Mouse (Mus musculus) lung, adult 10 weeks (tissue): Measurements from ENCODE around the gene Wdr25. TPM values are rescaled to one million over a fixed set of nuclear protein-coding genes. Genes with fewer than 3 reads are reported as not detected.

Experiments used
- polyA plus RNA-seq: library from polyadenylated mRNA; stranded (reverse); fragments of 350-450 nt; fragmentation: Illumina TruSeq; extraction: RNeasy Lipid Tissue Mini Kit (QIAGEN cat#74804); gene quantifications from one replicate; pipeline ENCODE4 v1.2.3, GENCODE M21; 2014; ENCODE audit warnings: low read depth, low replicate concordance; ENCODE audit not compliant: insufficient read depth

Gene Wdr25
- 5.2 TPM for polyA plus RNA-seq

GRCm38 (mm10) chr12:108892989-108893714 lies at the start of gene Wdr25:
Gene Wdr25, plus strand, starts transcription at chr12:108893631.

GRCm38 (mm10) chr12:108893715-108894431 lies 442 bp downstream of the Wdr25 start, which contains the start of gene Wars:
Gene Wars, minus strand, starts transcription at chr12:108894174.

DNA sequence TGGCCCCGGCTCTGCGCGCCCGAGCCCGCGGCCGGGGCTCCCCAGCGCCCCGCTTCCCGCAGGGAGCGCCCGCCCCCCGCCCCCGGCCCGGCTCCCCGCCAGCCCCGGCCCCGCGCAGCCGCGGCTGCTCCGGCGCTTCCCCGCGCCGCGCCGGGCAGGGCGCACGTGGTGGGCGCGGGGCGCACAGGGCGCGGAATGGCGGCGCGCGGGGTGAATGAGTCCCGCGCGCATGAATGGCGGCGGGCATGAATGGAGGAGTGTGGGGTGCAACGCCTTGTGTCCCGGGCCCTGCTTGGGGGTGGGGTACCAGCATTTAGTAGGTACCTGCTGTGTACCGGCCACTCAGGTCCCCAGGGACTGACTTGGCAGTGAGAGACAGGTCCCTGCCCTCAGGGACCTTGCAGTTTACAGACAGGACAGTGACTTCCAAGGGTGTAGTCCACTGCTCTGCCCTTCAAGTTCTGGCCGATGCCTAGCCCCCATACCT lies 174.8 kb downstream of the Wdr25 start, which contains the start of gene Begain:
Gene Begain, minus strand, starts transcription at position 51 of the 487 bp plus-strand sequence.

Other genes with a start within 250 kb of the Wdr25 start
- gene Degs2, start 191.3 kb upstream of the Wdr25 start, polyA plus RNA-seq = 0.95 TPM
- gene Yy1, start 100.7 kb upstream of the Wdr25 start, polyA plus RNA-seq = 23.0 TPM
- 7.8 TPM for gene Slc25a29, start 57.7 kb upstream of the Wdr25 start, polyA plus RNA-seq
- gene Slc25a47, start 57.6 kb upstream of the Wdr25 start, polyA plus RNA-seq = 4.1 TPM
- 48.7 TPM for gene Wars, start 543 bp downstream of the Wdr25 start, polyA plus RNA-seq
- gene Begain, start 174.6 kb downstream of the Wdr25 start, polyA plus RNA-seq = 1.1 TPM